Mouse (Mus musculus) neural tube, embryonic 14.5 days (tissue): ENCODE results near the gene Klhdc7b. TPM values are rescaled to one million over a fixed set of nuclear protein-coding genes. Genes with fewer than 3 reads are reported as not detected.

Experiments used
- ATAC-seq: fragments of 200-750 bp; cut with Nextera tagmentation; 2 replicates; pipeline ENCODE4 v1.8.0; 2017; ENCODE audit warnings: low read depth, mild to moderate bottlenecking, moderate TSS enrichment, moderate library complexity
- H3K27ac ChIP-seq: fragments of 300-500 bp; sonication (generic); 2 replicates; pipeline ENCODE4 v1.5.1; 2014; ENCODE audit warnings: low read depth, mild to moderate bottlenecking, control low read depth, low read length, moderate library complexity, mixed read lengths
- H3K27me3 ChIP-seq: fragments of 300-500 bp; sonication (generic); 2 replicates; pipeline ENCODE4 v1.6.1; 2014; ENCODE audit warnings: low read length; ENCODE audit not compliant: control insufficient read depth, insufficient read depth
- H3K36me3 ChIP-seq: fragments of 300-500 bp; sonication (generic); 2 replicates; pipeline ENCODE4 v1.6.1; 2014; ENCODE audit warnings: low read length, mixed read lengths; ENCODE audit not compliant: control insufficient read depth, insufficient read depth
- H3K4me1 ChIP-seq: fragments of 300-500 bp; sonication (generic); 2 replicates; pipeline ENCODE4 v1.6.1; 2014; ENCODE audit warnings: low read length; ENCODE audit not compliant: control insufficient read depth, insufficient read depth
- H3K4me2 ChIP-seq: fragments of 300-500 bp; sonication (generic); 2 replicates; pipeline ENCODE4 v1.6.1; 2014; ENCODE audit warnings: mild to moderate bottlenecking, low read depth, low read length, control low read depth
- H3K4me3 ChIP-seq: fragments of 300-500 bp; sonication (generic); 2 replicates; pipeline ENCODE4 v1.5.1; 2014; ENCODE audit warnings: low read depth, low read length, control low read depth, mixed read lengths
- H3K9ac ChIP-seq: fragments of 300-500 bp; sonication (generic); replicated peaks from 2 replicates; pipeline ENCODE4 v1.6.1; 2014; ENCODE audit warnings: low read depth, mild to moderate bottlenecking, control low read depth, low read length, mixed read lengths
- H3K9me3 ChIP-seq: fragments of 300-500 bp; sonication (generic); 2 replicates; pipeline ENCODE4 v1.6.1; 2016; ENCODE audit warnings: low read length; ENCODE audit not compliant: control insufficient read depth
- WGBS: fragments of 180-500 bp; shearing (Covaris S2); extraction: QIAGEN DNeasy Blood & Tissue Kit; methylation state at CpG from one replicate; pipeline ENCODE4 v1.1.7; 2014; 5-methylcytosine and 5-hydroxymethylcytosine counted together
- polyA plus RNA-seq: library from polyadenylated mRNA; unstranded; fragments of >200 nt; fragmentation: Nextera tagmentation; extraction: Ambion mirVana; gene quantifications from 2 replicates; pipeline ENCODE4 v1.2.1, GENCODE M21; 2014

Klhdc7b gene
- 0.07 TPM in 1 of 2 replicates, not detected in the other for polyA plus RNA-seq

DNA sequence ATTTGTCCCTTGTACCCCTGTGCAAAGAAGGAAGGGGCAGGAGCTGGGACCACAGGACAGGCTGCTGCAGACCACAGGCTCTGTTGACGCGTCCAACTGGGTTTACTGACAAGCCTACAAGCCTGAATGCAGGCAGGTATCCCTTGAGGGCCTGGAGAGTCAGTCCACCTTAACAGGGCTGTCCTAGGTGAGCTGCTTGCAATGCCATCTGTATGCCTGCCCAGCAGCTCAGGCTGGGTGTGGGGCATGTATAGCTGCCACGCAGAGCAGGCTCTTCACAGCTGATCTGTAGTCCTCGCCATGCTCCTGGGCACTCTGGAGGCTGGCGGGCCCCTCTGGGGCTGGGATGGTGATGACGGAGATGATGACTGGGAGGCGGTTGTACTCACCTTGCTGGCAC, at the start of gene Klhdc7b:
Gene Klhdc7b, plus strand, starts transcription at position 301 of the 400 bp plus-strand sequence.
- Histone ChIP-seq H3K9ac (no peak within 1 kb of the TSS), H3K36me3 (no peaks in the 10 kb centered on the region), H3K9me3 (no peaks in the 10 kb centered on the region), H3K4me2 (no peak within 1 kb of the TSS), H3K27me3 (peaks cover under 1% of the 10 kb centered on the region; the same call in 1 of the 2 replicates), H3K4me1 (no peaks in the 10 kb centered on the region), H3K4me3 (no peak within 1 kb of the TSS), H3K27ac (no peak within 1 kb of the TSS)
- no peak for ATAC-seq
- WGBS = 92% methylated on average over 7 of the region's 7 CpGs

DNA sequence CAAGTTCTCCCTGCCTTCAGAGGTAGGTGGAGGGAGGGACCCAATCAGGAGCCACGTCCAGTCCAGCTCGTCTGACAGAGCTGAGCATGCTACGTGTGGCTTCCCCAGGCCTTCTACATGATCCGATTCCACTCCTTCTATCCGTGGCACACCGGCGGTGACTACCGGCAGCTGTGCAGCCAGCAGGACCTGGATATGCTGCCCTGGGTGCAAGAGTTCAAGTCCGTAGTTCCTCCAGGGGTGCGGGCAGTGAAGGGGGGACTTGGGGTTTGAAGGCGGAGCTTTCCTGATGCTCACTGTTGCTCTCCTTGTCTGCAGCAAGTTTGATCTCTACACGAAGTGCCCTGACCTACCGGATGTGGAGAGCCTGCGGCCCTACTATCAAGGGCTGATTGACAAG, 48.3 kb upstream of the Klhdc7b start:
- no peaks in the 10 kb centered on the region for H3K9me3 ChIP-seq
- no peak for ATAC-seq
- H3K4me3 ChIP-seq = no peak overlapping the region
- no peaks in the 10 kb centered on the region for H3K27me3 ChIP-seq
- H3K36me3 ChIP-seq = no peaks in the 10 kb centered on the region
- no peak overlapping the region for H3K9ac ChIP-seq
- H3K4me1 ChIP-seq = no peaks in the 10 kb centered on the region
- WGBS = 87% methylated on average over 14 of the region's 14 CpGs
- no peak overlapping the region for H3K4me2 ChIP-seq
- H3K27ac ChIP-seq = no peak overlapping the region

DNA sequence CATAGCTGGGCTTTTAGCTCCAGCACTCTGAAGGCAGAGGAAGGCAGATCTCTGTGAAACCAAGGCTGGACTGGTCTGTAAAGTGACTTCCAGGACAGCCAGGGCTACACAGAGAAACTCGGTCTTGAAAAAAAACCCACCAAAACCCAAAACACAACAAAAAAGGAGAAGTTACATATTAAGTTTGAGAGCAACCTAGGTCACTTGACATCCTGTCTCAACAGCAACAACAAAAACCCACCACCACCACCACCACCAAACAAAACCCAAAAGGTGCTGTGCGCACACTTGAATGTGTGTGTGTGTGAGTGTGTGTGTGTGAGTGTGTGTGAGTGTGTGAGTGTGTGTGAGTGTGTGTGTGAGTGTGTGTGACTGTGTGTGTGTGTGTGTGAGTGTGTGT, 45.0 kb upstream of the Klhdc7b start:
- no peaks in the 10 kb centered on the region for H3K27me3 ChIP-seq

DNA sequence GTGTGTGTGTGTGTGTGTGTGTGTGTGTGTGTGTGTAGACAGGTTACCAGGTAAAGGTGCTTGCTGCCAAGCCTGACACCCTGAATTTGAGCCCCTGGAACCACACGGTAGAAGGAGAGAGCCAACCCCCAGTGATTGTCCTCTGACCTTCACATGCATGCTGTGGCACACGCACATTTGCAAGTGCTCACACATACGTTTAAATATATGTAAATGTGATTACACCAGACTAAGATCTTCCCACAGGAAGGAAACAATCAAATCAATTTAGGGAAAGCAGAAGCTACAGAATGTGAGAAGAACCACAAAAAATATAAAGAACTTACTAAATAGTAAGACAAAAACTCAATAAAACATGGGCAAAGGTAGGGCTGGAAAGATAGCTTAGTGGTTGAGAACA, 44.6 kb upstream of the Klhdc7b start:
- H3K27ac ChIP-seq = no peak overlapping the region
- H3K4me2 ChIP-seq = no peak overlapping the region
- H3K4me3 ChIP-seq = no peak overlapping the region
- ATAC-seq = no peak
- no peak overlapping the region for H3K9ac ChIP-seq
- H3K36me3 ChIP-seq = no peaks in the 10 kb centered on the region
- H3K9me3 ChIP-seq = no peaks in the 10 kb centered on the region
- no peaks in the 10 kb centered on the region for H3K27me3 ChIP-seq
- no peaks in the 10 kb centered on the region for H3K4me1 ChIP-seq
- WGBS = 90% methylated on average over 3 of the region's 3 CpGs

More for the DNA sequence above, 45.0 kb upstream of the Klhdc7b start:
- Histone ChIP-seq H3K4me1 (no peaks in the 10 kb centered on the region), H3K4me3 (no peak overlapping the region), H3K9ac (no peak overlapping the region), H3K27ac (no peak overlapping the region), H3K4me2 (no peak overlapping the region), H3K9me3 (no peaks in the 10 kb centered on the region), H3K36me3 (no peaks in the 10 kb centered on the region)
- 96% methylated on average over 2 of the region's 2 CpGs for WGBS
- ATAC-seq = no peak

DNA sequence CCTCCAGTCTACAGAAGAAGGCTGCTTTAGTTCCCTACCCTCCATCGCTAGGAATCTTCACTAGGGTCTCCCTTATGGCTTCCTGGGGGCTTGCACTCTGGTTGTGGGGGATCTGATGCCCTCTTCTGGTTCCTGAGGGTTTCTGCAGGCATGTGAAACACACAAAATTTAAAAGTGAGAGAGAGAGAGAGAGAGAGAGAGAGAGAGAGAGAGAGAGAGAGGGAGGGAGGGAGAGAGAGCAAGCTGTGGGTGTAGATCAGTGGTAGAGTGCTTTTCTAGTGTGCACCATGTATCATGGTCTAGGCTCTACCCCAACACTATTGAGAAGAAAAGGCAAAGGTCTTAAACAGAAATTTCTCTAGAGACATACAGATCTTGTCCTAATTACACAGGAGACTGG, 43.0 kb upstream of the Klhdc7b start:
- no peaks in the 10 kb centered on the region for H3K4me1 ChIP-seq
- H3K4me3 ChIP-seq = no peak overlapping the region
- no peak overlapping the region for H3K4me2 ChIP-seq
- no peak overlapping the region for H3K27ac ChIP-seq
- H3K36me3 ChIP-seq = no peaks in the 10 kb centered on the region
- no peaks in the 10 kb centered on the region for H3K27me3 ChIP-seq
- no peak for ATAC-seq
- WGBS = 47% methylated on average over 1 of the region's 1 CpGs
- H3K9me3 ChIP-seq = no peaks in the 10 kb centered on the region
- no peak overlapping the region for H3K9ac ChIP-seq

DNA sequence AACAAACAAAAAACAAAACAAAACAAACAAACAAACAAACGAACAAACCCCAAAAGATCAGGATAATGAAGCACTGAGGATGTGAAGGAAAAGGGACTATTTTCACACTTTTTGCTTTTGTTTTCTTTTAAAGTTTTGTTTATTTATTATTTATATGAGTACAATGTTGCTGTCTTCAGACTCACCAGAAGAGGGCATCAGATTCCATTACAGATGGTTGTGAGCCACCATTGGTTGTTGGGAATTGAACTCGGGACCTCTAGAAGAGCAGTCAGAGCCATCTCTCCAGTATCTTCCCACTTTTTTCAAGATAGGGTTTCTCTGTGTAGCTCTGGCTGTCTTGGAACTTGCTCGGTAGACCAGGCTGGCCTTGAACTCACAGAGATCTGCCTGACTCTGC, 41.4 kb upstream of the Klhdc7b start:
- 97% methylated on average over 3 of the region's 3 CpGs for WGBS
- Histone ChIP-seq H3K27me3 (no peaks in the 10 kb centered on the region), H3K27ac (no peak overlapping the region), H3K4me2 (no peak overlapping the region), H3K36me3 (no peaks in the 10 kb centered on the region), H3K9me3 (no peaks in the 10 kb centered on the region), H3K4me3 (no peak overlapping the region), H3K9ac (no peak overlapping the region), H3K4me1 (no peaks in the 10 kb centered on the region)
- ATAC-seq = no peak

DNA sequence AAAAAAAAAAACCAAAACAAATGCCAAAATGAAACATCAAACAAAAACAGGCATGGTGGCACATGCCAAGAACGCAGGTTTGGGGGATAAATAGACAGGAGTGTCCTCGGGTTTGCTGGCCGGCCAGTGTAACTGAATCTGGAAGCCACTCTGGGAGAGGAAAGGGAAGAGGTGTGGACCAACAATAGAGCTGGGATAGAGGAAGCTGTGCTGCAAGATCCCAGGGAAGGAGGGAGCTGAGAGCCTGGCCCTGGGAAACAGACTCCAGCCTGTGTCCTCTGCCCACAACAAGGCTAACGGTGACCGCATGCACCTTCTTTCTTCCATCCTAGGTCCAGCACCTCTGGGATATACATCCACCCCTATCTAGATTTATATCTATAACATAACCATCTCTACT, 34.3 kb upstream of the Klhdc7b start:
- peaks cover 21% of the 10 kb centered on the region for H3K36me3 ChIP-seq
- no peak overlapping the region for H3K27ac ChIP-seq
- WGBS = 93% methylated on average over 5 of the region's 5 CpGs
- H3K4me2 ChIP-seq = no peak overlapping the region
- H3K9me3 ChIP-seq = no peaks in the 10 kb centered on the region
- H3K27me3 ChIP-seq = no peaks in the 10 kb centered on the region
- H3K4me1 ChIP-seq = peaks cover 8% of the 10 kb centered on the region; the same call in 1 of the 2 replicates
- no peak overlapping the region for H3K4me3 ChIP-seq
- no peak overlapping the region for H3K9ac ChIP-seq
- ATAC-seq = no peak

DNA sequence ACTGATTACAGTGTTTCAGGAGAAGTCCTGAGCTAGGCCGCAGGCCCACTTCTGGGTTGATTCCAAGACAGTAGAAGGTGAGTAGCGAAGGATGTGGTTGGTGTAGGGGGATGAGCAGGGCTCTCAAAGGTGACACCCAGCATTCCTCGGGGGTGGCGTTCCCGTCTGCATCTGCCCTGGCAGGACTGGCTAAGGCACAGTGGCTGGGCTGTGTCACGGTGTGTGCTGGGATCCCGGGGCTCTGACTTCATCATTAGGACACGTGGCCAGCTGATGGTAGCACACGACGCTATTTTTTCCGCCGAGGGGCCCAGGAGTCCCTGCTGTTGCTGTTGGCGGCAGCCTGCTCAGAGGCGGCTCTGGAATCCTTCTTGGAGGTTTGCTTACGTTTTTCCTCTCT, 33.4 kb upstream of the Klhdc7b start:
- Histone ChIP-seq H3K4me1 (peaks cover 8% of the 10 kb centered on the region; the same call in 1 of the 2 replicates), H3K4me2 (no peak overlapping the region), H3K4me3 (no peak overlapping the region), H3K9me3 (no peaks in the 10 kb centered on the region), H3K9ac (no peak overlapping the region), H3K27ac (no peak overlapping the region), H3K36me3 (peaks cover 21% of the 10 kb centered on the region), H3K27me3 (no peaks in the 10 kb centered on the region)
- 94% methylated on average over 15 of the region's 15 CpGs for WGBS
- no peak for ATAC-seq

DNA sequence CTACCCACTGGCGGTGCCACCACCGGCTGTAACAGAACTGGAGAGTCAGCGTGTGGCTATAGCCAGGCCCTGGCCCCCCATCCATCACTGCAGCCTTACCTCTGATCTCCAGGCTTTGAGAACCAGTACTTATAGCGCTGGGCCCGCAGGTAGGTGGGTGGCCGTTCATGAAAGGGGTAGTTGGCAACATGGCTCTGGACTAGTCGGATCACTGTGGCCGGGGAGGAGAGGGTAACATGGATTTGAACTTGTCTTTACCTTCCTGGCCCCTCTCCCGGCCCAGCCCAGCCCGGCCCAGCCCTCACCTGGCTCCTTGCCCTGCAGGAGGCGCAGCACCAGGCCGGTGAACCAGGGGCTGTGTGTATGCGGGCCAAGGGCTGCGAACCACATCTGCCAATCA, 32.7 kb upstream of the Klhdc7b start:
- 95% methylated on average over 14 of the region's 14 CpGs for WGBS
- no peaks in the 10 kb centered on the region for H3K27me3 ChIP-seq
- peaks cover 21% of the 10 kb centered on the region for H3K36me3 ChIP-seq
- H3K9me3 ChIP-seq = no peaks in the 10 kb centered on the region
- no peak overlapping the region for H3K4me2 ChIP-seq
- no peak for ATAC-seq
- H3K4me3 ChIP-seq = no peak overlapping the region
- H3K27ac ChIP-seq = no peak overlapping the region
- no peak overlapping the region for H3K9ac ChIP-seq
- peaks cover 8% of the 10 kb centered on the region; the same call in 1 of the 2 replicates for H3K4me1 ChIP-seq
